Mouse (Mus musculus) MEL (cell line): ENCODE data around the gene Ddx41. TPM values are rescaled to one million over a fixed set of nuclear protein-coding genes. Genes with fewer than 3 reads are reported as not detected.
A peak's percentile ranks its signal among the peaks of the same experiment; 100 is the strongest.

Source experiments
- DNase-seq: peaks from one replicate; pipeline ENCODE4 v3.0.0; 2011; ENCODE audit warnings: low read depth, low spot score
- H3K27ac ChIP-seq: 2 replicates; pipeline ENCODE4 v1.5.1; 2012; ENCODE audit warnings: low read depth, mild to moderate bottlenecking, control low read depth, low read length, moderate library complexity; ENCODE audit not compliant: control insufficient read depth
- H3K27me3 ChIP-seq, 2 experiments: fragments of 150-350 bp in 1 of 2; sonication (generic) in 1 of 2; 2 replicates each; pipeline ENCODE4 v1.6.1; 2012; ENCODE audit warnings: low read length in 2 of 2, mild to moderate bottlenecking in 2 of 2, improper control_type of control experiment in 1 of 2, moderate library complexity in 1 of 2; ENCODE audit not compliant: insufficient read depth in 2 of 2, control insufficient read depth in 1 of 2
- H3K36me3 ChIP-seq, 2 experiments: 2 replicates each; pipeline ENCODE4 v1.6.1; 2012 to 2014; ENCODE audit warnings: low read length in 2 of 2, improper control_type of control experiment in 1 of 2, inconsistent platforms in 1 of 2, mild to moderate bottlenecking in 1 of 2; ENCODE audit not compliant: insufficient read depth in 2 of 2, control insufficient read depth in 1 of 2
- H3K4me1 ChIP-seq, 2 experiments: fragments of 150-350 bp in 1 of 2; sonication (generic) in 1 of 2; 2 replicates each; pipeline ENCODE4 v1.6.1; 2012; ENCODE audit warnings: low read length in 2 of 2, improper control_type of control experiment in 1 of 2, mild to moderate bottlenecking in 1 of 2; ENCODE audit not compliant: insufficient read depth in 2 of 2, control insufficient read depth in 1 of 2
- H3K4me3 ChIP-seq, 2 experiments: fragments of 150-350 bp in 1 of 2; sonication (generic) in 1 of 2; 2 replicates each; pipeline ENCODE4 v1.5.1; 2012; ENCODE audit warnings: low read depth in 2 of 2, low read length in 2 of 2, mild to moderate bottlenecking in 2 of 2, moderate library complexity in 2 of 2, control low read depth in 1 of 2, improper control_type of control experiment in 1 of 2; ENCODE audit not compliant: control insufficient read depth in 1 of 2, insufficient read depth in 1 of 2
- H3K79me2 ChIP-seq: 2 replicates; pipeline ENCODE4 v1.6.1; 2012; ENCODE audit warnings: mild to moderate bottlenecking, low read length, moderate library complexity; ENCODE audit not compliant: control insufficient read depth, poor library complexity, insufficient read depth
- H3K9ac ChIP-seq: 2 replicates; pipeline ENCODE4 v1.6.1; 2012; ENCODE audit warnings: low read depth, mild to moderate bottlenecking, control low read depth, low read length, moderate library complexity; ENCODE audit not compliant: control insufficient read depth, poor library complexity, severe bottlenecking
- H3K9me3 ChIP-seq: fragments of 150-350 bp; sonication (generic); replicated peaks from 2 replicates; pipeline ENCODE4 v1.6.1; 2012; ENCODE audit warnings: mild to moderate bottlenecking, low read length, improper control_type of control experiment, moderate library complexity; ENCODE audit not compliant: insufficient read depth
- BHLHE40 ChIP-seq: IDR thresholded peaks from 2 replicates; pipeline ENCODE4 v1.6.1; 2012; ENCODE audit warnings: low read depth, mild to moderate bottlenecking, inconsistent platforms, low read length, improper control_type of control experiment, borderline replicate concordance
- CTCF ChIP-seq, 3 experiments: IDR thresholded peaks in 2 of 3; conservative IDR thresholded peaks in 1 of 3; 2 replicates each; pipeline ENCODE4 v1.5.1; 2011 to 2012; ENCODE audit warnings: low read length in 3 of 3, low read depth in 2 of 3, mild to moderate bottlenecking in 2 of 3, improper control_type of control experiment in 1 of 3, inconsistent platforms in 1 of 3, mixed read lengths in 1 of 3, moderate library complexity in 1 of 3; ENCODE audit not compliant: control insufficient read depth in 1 of 3, insufficient read depth in 1 of 3, poor library complexity in 1 of 3, severe bottlenecking in 1 of 3
- E2F4 ChIP-seq: IDR thresholded peaks from 2 replicates; pipeline ENCODE4 v1.6.1; 2011; ENCODE audit warnings: low read depth, low read length, improper control_type of control experiment, borderline replicate concordance
- ELF1 ChIP-seq: IDR thresholded peaks from 2 replicates; pipeline ENCODE4 v1.6.1; 2014; ENCODE audit warnings: low read depth, mild to moderate bottlenecking, inconsistent platforms, low read length, improper control_type of control experiment, moderate library complexity
- EP300 ChIP-seq, 2 experiments: IDR thresholded peaks; 2 replicates each; pipeline ENCODE4 v1.6.1; 2011; ENCODE audit warnings: improper control_type of control experiment in 2 of 2, low read length in 2 of 2, low read depth in 1 of 2, mild to moderate bottlenecking in 1 of 2
- HCFC1 ChIP-seq: IDR thresholded peaks from 2 replicates; pipeline ENCODE4 v1.6.1; 2012; ENCODE audit warnings: low read depth, mild to moderate bottlenecking, inconsistent platforms, low read length, improper control_type of control experiment, moderate library complexity
- JUND ChIP-seq: IDR thresholded peaks from 2 replicates; pipeline ENCODE4 v1.6.1; 2011; ENCODE audit warnings: low read depth, mild to moderate bottlenecking, improper control_type of control experiment, low read length
- KAT2A ChIP-seq: conservative IDR thresholded peaks from 2 replicates; pipeline ENCODE4 v1.6.1; 2012; ENCODE audit warnings: low read depth, low read length, improper control_type of control experiment, inconsistent platforms
- MAFK ChIP-seq: IDR thresholded peaks from 2 replicates; pipeline ENCODE4 v1.6.1; 2011; ENCODE audit warnings: low read depth, mild to moderate bottlenecking, low read length, improper control_type of control experiment, borderline replicate concordance
- MAX ChIP-seq: IDR thresholded peaks from 2 replicates; pipeline ENCODE4 v1.6.1; 2011; ENCODE audit warnings: low read length, improper control_type of control experiment
- MAZ ChIP-seq: IDR thresholded peaks from 2 replicates; pipeline ENCODE4 v1.6.1; 2012; ENCODE audit warnings: low read depth, mild to moderate bottlenecking, inconsistent platforms, low read length, improper control_type of control experiment
- POLR2A ChIP-seq, 2 experiments: IDR thresholded peaks; 2 replicates each; pipeline ENCODE4 v1.6.1; 2011 to 2012; ENCODE audit warnings: low read length in 2 of 2, mild to moderate bottlenecking in 2 of 2, control low read depth in 1 of 2, improper control_type of control experiment in 1 of 2, low read depth in 1 of 2, moderate library complexity in 1 of 2; ENCODE audit not compliant: control insufficient read depth in 1 of 2, insufficient read depth in 1 of 2, poor library complexity in 1 of 2
- POLR2AphosphoS2 ChIP-seq: IDR thresholded peaks from 2 replicates; pipeline ENCODE4 v1.6.1; 2011; ENCODE audit warnings: low read length, improper control_type of control experiment
- SIN3A ChIP-seq: IDR thresholded peaks from 2 replicates; pipeline ENCODE4 v1.6.1; 2012; ENCODE audit warnings: low read length, improper control_type of control experiment, inconsistent platforms
- SMC3 ChIP-seq: IDR thresholded peaks from 2 replicates; pipeline ENCODE4 v1.6.1; 2011; ENCODE audit warnings: low read depth, low read length, improper control_type of control experiment
- TAL1 ChIP-seq: IDR thresholded peaks from 2 replicates; pipeline ENCODE4 v1.6.1; 2012; ENCODE audit warnings: mild to moderate bottlenecking, inconsistent platforms, low read length, moderate library complexity, mixed read lengths
- TCF12 ChIP-seq: IDR thresholded peaks from 2 replicates; pipeline ENCODE4 v1.6.1; 2014; ENCODE audit warnings: low read depth, mild to moderate bottlenecking, inconsistent platforms, low read length, improper control_type of control experiment, moderate library complexity
- UBTF ChIP-seq: IDR thresholded peaks from 2 replicates; pipeline ENCODE4 v1.6.1; 2012; ENCODE audit warnings: low read depth, mild to moderate bottlenecking, inconsistent platforms, low read length, improper control_type of control experiment, moderate library complexity, borderline replicate concordance; ENCODE audit not compliant: insufficient read depth
- polyA plus RNA-seq, 2 experiments: library from polyadenylated mRNA; stranded (reverse) in 1 of 2; unstranded in 1 of 2; fragments of >175 nt in 1 of 2; fragments of >200 nt in 1 of 2; gene quantifications; 2 replicates each; pipeline versions ENCODE4 v1.2.1 to v1.2.4; 2012; ENCODE audit warnings: low replicate concordance in 2 of 2, low read depth in 1 of 2; ENCODE audit not compliant: insufficient read length in 2 of 2, insufficient read depth in 1 of 2, missing spikeins in 1 of 2
- total RNA-seq: library from RNA; depleted of rRNA; stranded (reverse); fragments of 300-350 nt; gene quantifications from 2 replicates; pipeline ENCODE4 v1.2.3, GENCODE M21; 2012

Gene Ddx41
- total and polyA plus RNA-seq, 3 experiments, result 58.5 to 88.8 TPM; not detected in 1

- Histone ChIP-seq H3K27me3 (no peaks in the 10 kb centered on the region), H3K9ac (peak overlapping the region; percentile 77), H3K36me3 (peaks cover 0 to 27% of the 10 kb centered on the region in 2 experiments; a peak in 2 of 4 replicates), H3K27ac (peak overlapping the region; percentile 78), H3K4me1 (peaks cover 27 to 32% of the 10 kb centered on the region in 2 experiments), H3K4me3 (peak overlapping the region; percentile 63 to 81), H3K79me2 (peaks cover 6% of the 10 kb centered on the region), H3K9me3 (no peaks in the 10 kb centered on the region)
- peak; percentile 61 for DNase-seq
- TF ChIP-seq MAZ (peak; percentile 33; the same call in 1 of the 2 replicates), ELF1 (no peak)
Measured at GRCm38 (mm10) chr13:55512379-55513031, 24.0 kb downstream of the Ddx41 start.

- peak overlapping the region; percentile 78 for H3K27ac ChIP-seq
- peaks cover 6% of the 10 kb centered on the region for H3K79me2 ChIP-seq
- peaks cover 27 to 32% of the 10 kb centered on the region in 2 experiments for H3K4me1 ChIP-seq
- peak overlapping the region; percentile 77 for H3K9ac ChIP-seq
- no peaks in the 10 kb centered on the region for H3K9me3 ChIP-seq
- H3K27me3 ChIP-seq, result no peaks in the 10 kb centered on the region
- no peak for DNase-seq
- TF ChIP-seq SMC3 (no peak), POLR2AphosphoS2 (no peak), BHLHE40 (no peak), JUND (no peak), TAL1 (no peak), CTCF (IDR thresholded peaks at IDR 0.05 in 2 of 3, conservative IDR thresholded peaks at IDR 0.05 in 1 of 3; ENCODE audit: control insufficient read depth in 1 of 3, insufficient read depth in 1 of 3, low read depth in 2 of 3, low read length in 3 of 3, poor library complexity in 1 of 3, severe bottlenecking in 1 of 3) (no peak), MAX (no peak), HCFC1 (no peak), ELF1 (no peak), POLR2A (IDR thresholded peaks at IDR 0.05; ENCODE audit: control insufficient read depth in 1 of 2, insufficient read depth in 1 of 2, low read depth in 1 of 2, low read length in 2 of 2, poor library complexity in 1 of 2) (no peak), TCF12 (no peak), KAT2A (no peak), SIN3A (no peak), MAFK (no peak), E2F4 (no peak), UBTF (no peak), EP300 (IDR thresholded peaks at IDR 0.05; ENCODE audit: low read depth in 1 of 2, low read length in 2 of 2) (no peak)
- H3K36me3 ChIP-seq, result peaks cover 0 to 27% of the 10 kb centered on the region in 2 experiments; a peak in 2 of 4 replicates
- H3K4me3 ChIP-seq, result peak overlapping the region; percentile 22 to 63; a peak in 3 of 4 replicates
Measured at GRCm38 (mm10) chr13:55511492-55511861, 25.0 kb downstream of the Ddx41 start.
